Mouse (Mus musculus) forebrain, embryonic 14.5 days (tissue): ENCODE measurements at regions not wholly inside any gene's neighbourhood (a gene's known extent, or its start where the extent isn't known, plus 50 kb on each side); places are given as distances from the start of the nearest gene placed in this dataset.

Experiments
- ATAC-seq: fragments of 200-750 bp; cut with Nextera tagmentation; 2 replicates; pipeline ENCODE4 v1.8.0; 2017; ENCODE audit warnings: mild to moderate bottlenecking, moderate library complexity
- DNase-seq: peaks from one replicate; pipeline ENCODE4 v3.0.0-alpha.2; 2015; ENCODE audit warnings: low spot score
- H3K27ac ChIP-seq: fragments of 300-500 bp; sonication (generic); 2 replicates; pipeline ENCODE4 v1.5.1; 2014; ENCODE audit warnings: low read depth, mild to moderate bottlenecking, control low read depth, low read length, moderate library complexity
- H3K27me3 ChIP-seq: fragments of 300-500 bp; sonication (generic); replicated peaks from 2 replicates; pipeline ENCODE4 v1.6.1; 2014; ENCODE audit warnings: low read length, control low read depth, mixed read lengths; ENCODE audit not compliant: control insufficient read depth, insufficient read depth
- H3K36me3 ChIP-seq: fragments of 300-500 bp; sonication (generic); 2 replicates; pipeline ENCODE4 v1.6.1; 2014; ENCODE audit warnings: low read length, control low read depth; ENCODE audit not compliant: control insufficient read depth, insufficient read depth
- H3K4me1 ChIP-seq: fragments of 300-500 bp; sonication (generic); 2 replicates; pipeline ENCODE4 v1.6.1; 2014; ENCODE audit warnings: antibody characterized with exemption, low read length, control low read depth; ENCODE audit not compliant: control insufficient read depth, insufficient read depth
- H3K4me2 ChIP-seq: fragments of 300-500 bp; sonication (generic); 2 replicates; pipeline ENCODE4 v1.6.1; 2014; ENCODE audit warnings: mild to moderate bottlenecking, control low read depth, low read length
- H3K4me3 ChIP-seq: fragments of 300-500 bp; sonication (generic); 2 replicates; pipeline ENCODE4 v1.5.1; 2014; ENCODE audit warnings: low read depth, low read length, control low read depth
- H3K9ac ChIP-seq: fragments of 300-500 bp; sonication (generic); 2 replicates; pipeline ENCODE4 v1.6.1; 2014; ENCODE audit warnings: mild to moderate bottlenecking, low read length, control low read depth, moderate library complexity
- H3K9me3 ChIP-seq: fragments of 300-500 bp; sonication (generic); replicated peaks from 2 replicates; pipeline ENCODE4 v1.6.1; 2016; ENCODE audit warnings: low read length, control low read depth, mixed read lengths; ENCODE audit not compliant: control insufficient read depth
- WGBS: fragments of 180-500 bp; shearing (Covaris S2); extraction: QIAGEN DNeasy Blood & Tissue Kit; methylation state at CpG from one replicate; pipeline ENCODE4 v1.1.7; 2014; 5-methylcytosine and 5-hydroxymethylcytosine counted together

DNA sequence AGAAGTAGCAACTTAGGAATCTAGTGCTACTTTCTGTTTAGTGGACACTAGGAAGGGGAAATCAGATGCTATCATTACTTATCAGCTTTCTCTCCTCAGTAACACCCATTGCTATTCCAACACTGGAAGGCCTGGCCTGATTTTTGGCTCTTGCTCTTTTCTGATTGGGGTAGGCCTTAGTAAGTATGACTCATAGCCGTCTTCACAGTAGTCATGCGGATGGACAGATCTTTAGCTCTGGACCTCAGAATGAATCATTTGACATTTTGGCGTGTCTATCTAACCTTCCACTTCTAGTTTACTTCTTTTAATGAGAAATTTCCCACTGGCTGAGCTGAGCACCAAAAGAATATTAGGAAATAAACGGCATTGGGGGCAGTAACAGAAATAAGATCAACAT lies 71.4 kb upstream of the Esx1 start:
- Histone ChIP-seq H3K4me3 (no peak overlapping the region), H3K9ac (no peak overlapping the region), H3K4me1 (no peaks in the 10 kb centered on the region), H3K27me3 (no peaks in the 10 kb centered on the region), H3K4me2 (no peak overlapping the region), H3K9me3 (no peaks in the 10 kb centered on the region), H3K36me3 (no peaks in the 10 kb centered on the region), H3K27ac (no peak overlapping the region)
- ATAC-seq (no peak), DNase-seq (no peak)
- 89% methylated on average over 4 of the region's 4 CpGs for WGBS

DNA sequence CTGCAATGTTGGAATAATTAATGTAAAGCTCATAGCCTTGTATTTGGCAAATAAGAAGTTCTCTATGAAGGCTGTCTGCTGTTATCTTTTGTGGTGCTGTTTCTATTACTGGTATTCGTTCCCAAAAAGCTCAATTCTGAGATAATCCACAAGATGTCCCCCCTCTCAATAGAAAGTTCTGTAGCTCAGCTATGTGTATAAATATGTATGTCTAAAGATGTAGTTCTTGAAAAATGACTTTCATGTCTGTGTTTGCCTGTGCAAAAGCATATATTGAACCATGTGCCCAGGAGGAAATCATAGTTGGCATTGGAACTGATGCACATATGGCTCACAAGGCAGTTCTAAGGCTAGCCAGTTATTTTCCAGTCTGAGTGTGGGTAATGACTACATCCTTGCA lies 68.2 kb upstream of the Esx1 start:
- 56% methylated on average over 1 of the region's 1 CpGs for WGBS
- no peak for ATAC-seq

DNA sequence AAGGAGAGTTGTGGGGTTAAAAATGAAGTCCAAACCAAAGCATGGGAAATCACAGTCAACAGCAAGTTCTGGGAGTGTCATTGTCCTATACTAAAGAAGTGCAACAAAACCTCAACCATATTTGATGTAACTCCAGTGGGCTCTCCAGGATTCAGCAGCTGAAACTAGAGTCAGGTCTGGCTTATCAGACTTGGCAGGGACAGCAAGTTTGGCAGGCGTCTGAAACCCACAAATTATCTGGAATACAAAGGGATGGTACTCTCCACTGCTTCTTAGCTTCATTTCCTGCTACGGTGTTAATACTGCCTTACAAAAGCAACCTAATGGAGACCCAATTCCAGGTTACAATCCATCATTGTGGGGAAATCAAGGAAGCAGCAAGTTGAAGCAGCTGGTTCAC lies 53.9 kb upstream of the Esx1 start:
- H3K9me3 ChIP-seq = no peaks in the 10 kb centered on the region
- H3K27me3 ChIP-seq = no peaks in the 10 kb centered on the region
- no peak overlapping the region for H3K4me3 ChIP-seq
- H3K27ac ChIP-seq = no peak overlapping the region
- no peak overlapping the region for H3K9ac ChIP-seq
- DNase-seq (no peak), ATAC-seq (no peak)
- no peaks in the 10 kb centered on the region for H3K36me3 ChIP-seq
- 79% methylated on average over 2 of the region's 2 CpGs for WGBS
- no peaks in the 10 kb centered on the region for H3K4me1 ChIP-seq
- H3K4me2 ChIP-seq = no peak overlapping the region

More for the DNA sequence above, 68.2 kb upstream of the Esx1 start:
- Histone ChIP-seq H3K4me1 (no peaks in the 10 kb centered on the region), H3K27ac (no peak overlapping the region), H3K9ac (no peak overlapping the region), H3K4me2 (no peak overlapping the region), H3K9me3 (no peaks in the 10 kb centered on the region), H3K4me3 (no peak overlapping the region), H3K27me3 (no peaks in the 10 kb centered on the region), H3K36me3 (no peaks in the 10 kb centered on the region)
- peak; percentile 16 for DNase-seq

DNA sequence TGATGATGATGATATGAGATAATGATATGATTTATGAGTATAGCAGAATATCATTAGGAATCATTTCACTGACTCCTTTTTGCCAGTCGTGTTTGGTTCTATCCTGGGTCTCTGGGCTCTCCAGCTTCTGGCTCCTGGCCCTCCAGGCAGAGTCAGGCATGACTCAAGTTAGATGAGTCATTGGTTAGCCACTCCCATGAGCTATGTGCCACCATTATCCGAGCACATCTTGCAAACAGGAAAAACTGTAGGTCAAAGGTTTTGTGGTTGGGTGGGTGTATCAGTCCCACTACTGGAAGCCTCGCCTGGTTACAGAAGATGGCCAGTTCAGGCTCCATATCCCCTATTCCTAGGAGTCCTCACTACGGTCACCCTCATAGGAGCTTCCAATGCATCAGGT lies 51.6 kb upstream of the Esx1 start:
- Histone ChIP-seq H3K36me3 (no peaks in the 10 kb centered on the region), H3K4me1 (no peaks in the 10 kb centered on the region), H3K4me3 (no peak overlapping the region), H3K9ac (no peak overlapping the region), H3K27ac (no peak overlapping the region), H3K9me3 (no peaks in the 10 kb centered on the region), H3K4me2 (no peak overlapping the region), H3K27me3 (no peaks in the 10 kb centered on the region)
- DNase-seq (no peak), ATAC-seq (no peak)
- 75% methylated on average over 4 of the region's 4 CpGs for WGBS
